In the genomic region with DNA sequence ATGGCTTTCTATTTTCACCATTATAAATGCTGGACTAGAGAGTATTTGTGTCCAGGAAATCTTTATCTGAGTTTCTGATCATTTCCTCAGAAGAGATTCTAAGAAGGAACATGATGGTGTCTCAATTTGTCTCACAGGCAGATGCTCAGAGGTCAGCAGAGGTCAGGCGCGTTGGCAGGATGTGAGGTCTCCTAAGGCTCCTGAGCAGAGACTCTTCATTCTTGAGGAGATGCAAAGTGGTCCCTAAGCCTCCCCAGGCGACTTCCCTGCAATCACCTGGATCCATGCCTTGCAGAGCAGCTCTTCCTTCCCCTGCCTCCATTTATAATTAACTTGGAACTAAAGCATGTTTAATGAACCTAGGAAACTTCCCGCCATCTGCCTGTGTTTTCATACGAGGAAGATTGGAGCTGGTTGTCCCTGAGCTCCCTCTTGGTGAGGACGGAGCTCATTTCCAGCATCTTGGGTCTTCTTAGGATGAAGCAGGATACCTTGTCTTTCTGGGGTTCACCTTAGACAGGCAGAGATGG, we compare ENCODE assay signal across 13 mouse cellular contexts.
"Had no signal": no experiment of that assay in that cellular context is flagged by ENCODE, and none has a peak within 500 bp of the region (broad histone marks: within the 10 kb centered on the region; RNA-seq: fewer than 3 reads in every experiment).

No protein-coding gene starts in this region.

- H3K27ac ChIP-seq: kidney, embryonic 15.5 days; limb, embryonic 10.5 days; liver, embryonic 15.5 days; stomach, embryonic 15.5 days had no signal

- DNase-seq: kidney, adult 2 months; kidney, postnatal 25 days; lung, adult 2 months; lung, postnatal 36 days; thymus, adult 2 months; thymus, postnatal 25 days had no signal

- H3K9ac ChIP-seq: kidney, embryonic 15.5 days; liver, embryonic 15.5 days; stomach, embryonic 15.5 days had no signal

- H3K9me3 ChIP-seq: kidney, embryonic 15.5 days; limb, embryonic 10.5 days; liver, embryonic 15.5 days; stomach, embryonic 15.5 days had no signal

- ATAC-seq: lung, postnatal 0 days; midbrain, embryonic 16.5 days had no signal

- H3K4me1 ChIP-seq: kidney, embryonic 15.5 days; liver, embryonic 15.5 days; stomach, embryonic 15.5 days had no signal

- H3K4me2 ChIP-seq: kidney, embryonic 15.5 days; liver, embryonic 11.5 days; liver, embryonic 15.5 days; stomach, embryonic 15.5 days had no signal

- H3K27me3 ChIP-seq: kidney, embryonic 15.5 days; liver, embryonic 15.5 days; stomach, embryonic 15.5 days had no signal

- H3K36me3 ChIP-seq: kidney, embryonic 15.5 days; limb, embryonic 10.5 days; liver, embryonic 15.5 days; stomach, embryonic 15.5 days had no signal

- H3K4me3 ChIP-seq: kidney, embryonic 15.5 days; limb, embryonic 10.5 days; liver, embryonic 15.5 days; stomach, embryonic 15.5 days had no signal
